Mouse (Mus musculus) forebrain, embryonic 12.5 days (tissue): Measurements from ENCODE around the gene B3gnt9. TPM values are rescaled to one million over a fixed set of nuclear protein-coding genes. Genes with fewer than 3 reads are reported as not detected.
"Not testable (repeated sequence)": the region's sequence is repeated elsewhere in the genome, so short reads cannot be mapped to it uniquely, and the experiment has no call there.

Experiments used
- ATAC-seq: fragments of 200-750 bp; cut with Nextera tagmentation; 2 replicates; pipeline ENCODE4 v1.8.0; 2017; ENCODE audit warnings: moderate TSS enrichment; ENCODE audit not compliant: low FRiP score
- H3K27ac ChIP-seq: fragments of 300-500 bp; sonication (generic); 2 replicates; pipeline ENCODE4 v1.5.1; 2016; ENCODE audit warnings: mild to moderate bottlenecking
- H3K27me3 ChIP-seq: fragments of 300-500 bp; sonication (generic); 2 replicates; pipeline ENCODE4 v1.6.1; 2016; ENCODE audit warnings: mild to moderate bottlenecking
- H3K36me3 ChIP-seq: fragments of 300-500 bp; sonication (generic); replicated peaks from 2 replicates; pipeline ENCODE4 v1.6.1; 2016; ENCODE audit warnings: mild to moderate bottlenecking
- H3K4me1 ChIP-seq: fragments of 300-500 bp; sonication (generic); 2 replicates; pipeline ENCODE4 v1.6.1; 2016
- H3K4me2 ChIP-seq: fragments of 300-500 bp; sonication (generic); 2 replicates; pipeline ENCODE4 v1.6.1; 2016; ENCODE audit warnings: mild to moderate bottlenecking, moderate library complexity
- H3K4me3 ChIP-seq: fragments of 300-500 bp; sonication (generic); replicated peaks from 2 replicates; pipeline ENCODE4 v1.5.1; 2016; ENCODE audit warnings: mild to moderate bottlenecking
- H3K9ac ChIP-seq: fragments of 300-500 bp; sonication (generic); 2 replicates; pipeline ENCODE4 v1.6.1; 2016; ENCODE audit warnings: mild to moderate bottlenecking
- H3K9me3 ChIP-seq: fragments of 300-500 bp; sonication (generic); 2 replicates; pipeline ENCODE4 v1.6.1; 2016
- WGBS: fragments of 180-500 bp; shearing (Covaris S2); methylation state at CpG from one replicate; pipeline ENCODE4 v1.1.7; 2016; 5-methylcytosine and 5-hydroxymethylcytosine counted together
- polyA plus RNA-seq: library from polyadenylated mRNA; unstranded; fragments of >200 nt; fragmentation: Nextera tagmentation; extraction: Ambion mirVana; gene quantifications from 2 replicates; pipeline ENCODE4 v1.2.1, GENCODE M21; 2016

B3gnt9 gene
- polyA plus RNA-seq, 1 experiment from 2014 or later, result 4.5 TPM

- WGBS, result 89% methylated on average over 10 of the region's 10 CpGs
These were observed 2.0 kb downstream of the B3gnt9 start for GRCm38 (mm10) chr8:105252680-105253537.

GRCm38 (mm10) chr8:105251954-105252353 is 3.0 kb downstream of the B3gnt9 start:
- H3K27me3 ChIP-seq, result peaks cover 30% of the 10 kb centered on the region
- H3K9ac ChIP-seq, result no peak overlapping the region
- H3K4me2 ChIP-seq, result no peak overlapping the region
- H3K27ac ChIP-seq, result no peak overlapping the region
- H3K4me1 ChIP-seq, result peaks cover 15% of the 10 kb centered on the region
- H3K4me3 ChIP-seq, result no peak overlapping the region
- no peak for ATAC-seq
- H3K9me3 ChIP-seq, result no peaks in the 10 kb centered on the region
- WGBS, result 94% methylated on average over 6 of the region's 6 CpGs
- peaks cover 52% of the 10 kb centered on the region for H3K36me3 ChIP-seq

More at GRCm38 (mm10) chr8:105252680-105253537, 2.0 kb downstream of the B3gnt9 start:
- peaks cover 39% of the 10 kb centered on the region for H3K27me3 ChIP-seq
- peaks cover 15% of the 10 kb centered on the region for H3K4me1 ChIP-seq
- ATAC-seq, result no peak
- H3K4me3 ChIP-seq, result no peak overlapping the region
- H3K9ac ChIP-seq, result no peak overlapping the region
- H3K36me3 ChIP-seq, result peaks cover 44% of the 10 kb centered on the region
- H3K4me2 ChIP-seq, result no peak overlapping the region
- no peaks in the 10 kb centered on the region for H3K9me3 ChIP-seq
- H3K27ac ChIP-seq, result no peak overlapping the region

- Histone ChIP-seq H3K36me3 (peaks cover 42% of the 10 kb centered on the region), H3K27ac (no peak overlapping the region), H3K9me3 (no peaks in the 10 kb centered on the region), H3K27me3 (no peaks in the 10 kb centered on the region), H3K9ac (no peak overlapping the region), H3K4me3 (no peak overlapping the region), H3K4me1 (no peaks in the 10 kb centered on the region), H3K4me2 (no peak overlapping the region)
- WGBS, result 97% methylated on average over 7 of the region's 7 CpGs
- ATAC-seq, result no peak
These were observed 13.9 kb downstream of the B3gnt9 start for GRCm38 (mm10) chr8:105241016-105241415.

GRCm38 (mm10) chr8:105237442-105238142 is 17.4 kb downstream of the B3gnt9 start:
- H3K36me3 ChIP-seq, result peaks cover 52% of the 10 kb centered on the region
- no peaks in the 10 kb centered on the region for H3K27me3 ChIP-seq
- H3K9me3 ChIP-seq, result no peaks in the 10 kb centered on the region
- H3K9ac ChIP-seq, result no peak overlapping the region
- no peak overlapping the region for H3K4me2 ChIP-seq
- no peak overlapping the region for H3K27ac ChIP-seq
- WGBS, result 91% methylated on average over 14 of the region's 14 CpGs
- H3K4me1 ChIP-seq, result no peaks in the 10 kb centered on the region
- H3K4me3 ChIP-seq, result no peak overlapping the region
- no peak for ATAC-seq

- Histone ChIP-seq H3K4me1 (no peaks in the 10 kb centered on the region), H3K27me3 (no peaks in the 10 kb centered on the region), H3K4me3 (no peak overlapping the region), H3K4me2 (no peak overlapping the region), H3K9me3 (no peaks in the 10 kb centered on the region), H3K27ac (no peak overlapping the region), H3K36me3 (peaks cover 31% of the 10 kb centered on the region), H3K9ac (no peak overlapping the region)
- no peak for ATAC-seq
- 82% methylated on average over 1 of the region's 1 CpGs for WGBS
These were observed 19.7 kb downstream of the B3gnt9 start for GRCm38 (mm10) chr8:105235206-105235605.

GRCm38 (mm10) chr8:105233126-105233935 is 21.6 kb downstream of the B3gnt9 start:
- no peaks in the 10 kb centered on the region for H3K9me3 ChIP-seq
- ATAC-seq, result no peak
- H3K9ac ChIP-seq, result no peak overlapping the region
- no peaks in the 10 kb centered on the region for H3K4me1 ChIP-seq
- H3K27ac ChIP-seq, result no peak overlapping the region
- no peaks in the 10 kb centered on the region for H3K27me3 ChIP-seq
- H3K4me2 ChIP-seq, result no peak overlapping the region
- peaks cover 21% of the 10 kb centered on the region; the same call in 1 of the 2 replicates for H3K36me3 ChIP-seq
- 82% methylated on average over 1 of the region's 1 CpGs for WGBS
- H3K4me3 ChIP-seq, result no peak overlapping the region

- not testable (repeated sequence) for H3K4me3 ChIP-seq, H3K4me2 ChIP-seq, H3K9me3 ChIP-seq, H3K27ac ChIP-seq, H3K4me1 ChIP-seq, ATAC-seq, H3K9ac ChIP-seq, H3K27me3 ChIP-seq
- H3K36me3 ChIP-seq, result peaks cover 21% of the 10 kb centered on the region; the same call in 1 of the 2 replicates
- WGBS, result 91% methylated on average over 4 of the region's 4 CpGs
These were observed 22.6 kb downstream of the B3gnt9 start for GRCm38 (mm10) chr8:105232321-105232693.

- no peaks in the 10 kb centered on the region for H3K27me3 ChIP-seq
- no peak overlapping the region for H3K4me3 ChIP-seq
- no peak overlapping the region for H3K27ac ChIP-seq
- no peak overlapping the region for H3K9ac ChIP-seq
- H3K9me3 ChIP-seq, result no peaks in the 10 kb centered on the region
- H3K4me2 ChIP-seq, result no peak overlapping the region
- no peak for ATAC-seq
- WGBS, result 87% methylated on average over 12 of the region's 12 CpGs
- H3K4me1 ChIP-seq, result no peaks in the 10 kb centered on the region
- H3K36me3 ChIP-seq, result peaks cover 19% of the 10 kb centered on the region; the same call in 1 of the 2 replicates
These were observed 23.2 kb downstream of the B3gnt9 start for GRCm38 (mm10) chr8:105231503-105232320.

- Histone ChIP-seq H3K4me1 (peaks cover 18% of the 10 kb centered on the region), H3K9ac (peak overlapping the region; percentile 90), H3K4me3 (peak overlapping the region; percentile 94), H3K36me3 (no peaks in the 10 kb centered on the region), H3K9me3 (no peaks in the 10 kb centered on the region), H3K4me2 (peak overlapping the region; percentile 83), H3K27ac (no peak overlapping the region), H3K27me3 (no peaks in the 10 kb centered on the region)
- 31% methylated on average over 6 of the region's 6 CpGs for WGBS
- ATAC-seq, result no peak
These were observed 29.0 kb downstream of the B3gnt9 start for GRCm38 (mm10) chr8:105225917-105226316.

GRCm38 (mm10) chr8:105225272-105225593 is 29.7 kb downstream of the B3gnt9 start:
- ATAC-seq, result no peak
- WGBS, result under 1% methylated on average over 27 of the region's 27 CpGs
- no peaks in the 10 kb centered on the region for H3K36me3 ChIP-seq
- no peaks in the 10 kb centered on the region for H3K9me3 ChIP-seq
- peak overlapping the region; percentile 90 for H3K9ac ChIP-seq
- H3K4me3 ChIP-seq, result peak overlapping the region; percentile 94
- H3K27me3 ChIP-seq, result no peaks in the 10 kb centered on the region
- H3K4me2 ChIP-seq, result peak overlapping the region; percentile 83
- H3K4me1 ChIP-seq, result peaks cover 18% of the 10 kb centered on the region
- peak overlapping the region; percentile 79 for H3K27ac ChIP-seq

- 2% methylated on average over 34 of the region's 34 CpGs for WGBS
These were observed 30.3 kb downstream of the B3gnt9 start, which contains the start of gene D230025D16Rik for GRCm38 (mm10) chr8:105224413-105225271. D230025D16Rik (plus strand) TSS chr8:105225145.

More at GRCm38 (mm10) chr8:105224413-105225271, 30.3 kb downstream of the B3gnt9 start, which contains the start of gene D230025D16Rik:
- Histone ChIP-seq H3K27me3 (no peaks in the 10 kb centered on the region), H3K4me3 (peak within 1 kb of the TSS; percentile 94), H3K4me1 (peaks cover 18% of the 10 kb centered on the region), H3K9ac (peak within 1 kb of the TSS; percentile 90), H3K4me2 (peak within 1 kb of the TSS; percentile 83), H3K9me3 (no peaks in the 10 kb centered on the region), H3K36me3 (no peaks in the 10 kb centered on the region), H3K27ac (peak within 1 kb of the TSS; percentile 79)
- ATAC-seq, result peak; percentile 97
